Mouse (Mus musculus) hindbrain, embryonic 11.5 days (tissue): ENCODE measurements at regions not wholly inside any gene's neighbourhood (a gene's known extent, or its start where the extent isn't known, plus 50 kb on each side); places are given as distances from the start of the nearest gene placed in this dataset.

Experiments
- ATAC-seq: fragments of 200-750 bp; cut with Nextera tagmentation; 2 replicates; pipeline ENCODE4 v1.8.0; 2017; ENCODE audit warnings: mild to moderate bottlenecking, moderate TSS enrichment, moderate library complexity; ENCODE audit not compliant: low FRiP score
- DNase-seq: peaks from one replicate; pipeline ENCODE4 v3.0.0-alpha.2; 2015; ENCODE audit warnings: low spot score
- H3K27ac ChIP-seq: fragments of 300-500 bp; sonication (generic); 2 replicates; pipeline ENCODE4 v1.5.1; 2014; ENCODE audit warnings: mild to moderate bottlenecking, low read depth, low read length
- H3K27me3 ChIP-seq: fragments of 300-500 bp; sonication (generic); 2 replicates; pipeline ENCODE4 v1.6.1; 2014; ENCODE audit warnings: mild to moderate bottlenecking, low read length, moderate library complexity, mixed read lengths; ENCODE audit not compliant: control insufficient read depth, insufficient read depth
- H3K36me3 ChIP-seq: fragments of 300-500 bp; sonication (generic); 2 replicates; pipeline ENCODE4 v1.6.1; 2014; ENCODE audit warnings: mild to moderate bottlenecking, low read length, moderate library complexity, mixed read lengths; ENCODE audit not compliant: control insufficient read depth, insufficient read depth
- H3K4me1 ChIP-seq: fragments of 300-500 bp; sonication (generic); replicated peaks from 2 replicates; pipeline ENCODE4 v1.6.1; 2014; ENCODE audit warnings: low read length, mixed read lengths; ENCODE audit not compliant: control insufficient read depth, insufficient read depth
- H3K4me2 ChIP-seq: fragments of 300-500 bp; sonication (generic); replicated peaks from 2 replicates; pipeline ENCODE4 v1.6.1; 2014; ENCODE audit warnings: mild to moderate bottlenecking, low read depth, low read length
- H3K4me3 ChIP-seq: fragments of 300-500 bp; sonication (generic); 2 replicates; pipeline ENCODE4 v1.5.1; 2014; ENCODE audit warnings: low read depth, low read length
- H3K9ac ChIP-seq: fragments of 300-500 bp; sonication (generic); 2 replicates; pipeline ENCODE4 v1.6.1; 2014; ENCODE audit warnings: low read depth, low read length
- H3K9me3 ChIP-seq: fragments of 300-500 bp; sonication (generic); 2 replicates; pipeline ENCODE4 v1.6.1; 2016; ENCODE audit warnings: low read length; ENCODE audit not compliant: control insufficient read depth
- WGBS: fragments of 180-500 bp; shearing (Covaris S2); extraction: QIAGEN DNeasy Blood & Tissue Kit; methylation state at CpG from one replicate; pipeline ENCODE4 v1.1.7; 2014; 5-methylcytosine and 5-hydroxymethylcytosine counted together

DNA sequence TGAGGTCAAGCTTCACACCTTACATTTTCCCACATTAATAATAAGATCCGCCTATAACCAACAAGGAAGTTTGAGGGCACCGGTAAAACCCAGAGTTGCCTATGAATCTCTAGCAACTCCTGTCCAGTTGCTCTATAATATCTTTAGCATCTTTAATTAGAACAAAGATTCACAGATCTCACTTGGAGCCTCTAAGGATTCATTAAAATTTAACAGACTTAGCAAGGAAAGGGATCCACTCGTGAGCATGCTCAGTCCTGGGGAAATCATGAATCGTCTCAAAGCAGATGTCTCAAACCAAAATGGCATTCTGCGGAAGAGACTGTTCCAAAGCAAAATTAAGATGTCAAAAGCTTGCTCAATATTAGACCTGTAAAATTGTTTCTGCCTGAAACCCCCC, 57.8 kb upstream of the Nt5e start:
- WGBS, result 89% methylated on average over 5 of the region's 5 CpGs

DNA sequence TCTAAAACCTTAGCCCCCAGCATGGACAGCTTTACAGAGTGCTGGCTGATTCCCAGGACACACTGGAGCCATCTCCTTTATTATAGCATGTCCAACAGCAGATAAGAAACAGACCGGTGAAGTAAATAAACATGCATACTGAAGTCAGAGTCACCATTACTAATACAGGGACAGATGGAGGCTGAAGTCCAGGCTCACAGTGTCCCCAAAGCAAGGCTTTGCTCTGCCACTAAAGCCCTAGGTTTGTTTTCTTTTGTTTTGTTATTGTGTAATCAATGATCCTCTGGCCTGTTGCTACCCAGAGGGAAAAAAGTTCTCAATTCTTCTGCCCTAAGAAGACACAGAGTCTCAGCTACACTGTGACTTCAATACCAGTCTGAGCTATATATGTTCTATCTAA, 56.2 kb upstream of the Nt5e start:
- ATAC-seq (no peak), DNase-seq (no peak)
- Histone ChIP-seq H3K9me3 (no peaks in the 10 kb centered on the region), H3K4me1 (no peaks in the 10 kb centered on the region), H3K27ac (no peak overlapping the region), H3K4me3 (no peak overlapping the region), H3K9ac (no peak overlapping the region), H3K4me2 (no peak overlapping the region), H3K36me3 (no peaks in the 10 kb centered on the region), H3K27me3 (no peaks in the 10 kb centered on the region)
- 95% methylated on average over 1 of the region's 1 CpGs for WGBS

More for the DNA sequence above, 57.8 kb upstream of the Nt5e start:
- Histone ChIP-seq H3K27ac (no peak overlapping the region), H3K9me3 (no peaks in the 10 kb centered on the region), H3K4me1 (no peaks in the 10 kb centered on the region), H3K27me3 (no peaks in the 10 kb centered on the region), H3K36me3 (no peaks in the 10 kb centered on the region), H3K4me3 (no peak overlapping the region), H3K9ac (no peak overlapping the region), H3K4me2 (no peak overlapping the region)
- DNase-seq (no peak), ATAC-seq (no peak)

DNA sequence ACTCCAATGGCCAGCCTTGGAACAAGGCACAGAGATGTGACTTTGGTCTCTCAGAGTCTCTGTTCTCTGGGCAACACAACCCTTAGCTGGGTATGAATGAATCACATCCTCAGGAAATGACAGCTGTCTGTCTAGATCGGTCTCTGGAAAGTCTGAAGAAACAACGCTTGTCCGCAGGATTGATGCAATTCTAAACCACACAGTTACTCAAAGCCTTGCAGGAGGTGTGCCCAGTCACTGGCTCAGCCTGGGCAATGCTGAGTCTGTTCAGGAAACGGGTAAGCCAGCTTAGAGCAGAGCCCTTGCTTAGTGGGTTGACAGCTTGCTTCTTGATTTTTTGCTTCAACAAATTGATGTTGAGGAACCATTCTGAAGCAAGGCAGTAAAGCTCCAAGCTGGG, 53.7 kb upstream of the Nt5e start:
- no peaks in the 10 kb centered on the region for H3K36me3 ChIP-seq
- no peak overlapping the region for H3K9ac ChIP-seq
- no peaks in the 10 kb centered on the region for H3K27me3 ChIP-seq
- H3K9me3 ChIP-seq, result no peaks in the 10 kb centered on the region
- DNase-seq, result no peak
- no peak for ATAC-seq
- H3K4me1 ChIP-seq, result no peaks in the 10 kb centered on the region
- no peak overlapping the region for H3K4me3 ChIP-seq
- 92% methylated on average over 4 of the region's 4 CpGs for WGBS
- H3K27ac ChIP-seq, result no peak overlapping the region
- H3K4me2 ChIP-seq, result no peak overlapping the region

DNA sequence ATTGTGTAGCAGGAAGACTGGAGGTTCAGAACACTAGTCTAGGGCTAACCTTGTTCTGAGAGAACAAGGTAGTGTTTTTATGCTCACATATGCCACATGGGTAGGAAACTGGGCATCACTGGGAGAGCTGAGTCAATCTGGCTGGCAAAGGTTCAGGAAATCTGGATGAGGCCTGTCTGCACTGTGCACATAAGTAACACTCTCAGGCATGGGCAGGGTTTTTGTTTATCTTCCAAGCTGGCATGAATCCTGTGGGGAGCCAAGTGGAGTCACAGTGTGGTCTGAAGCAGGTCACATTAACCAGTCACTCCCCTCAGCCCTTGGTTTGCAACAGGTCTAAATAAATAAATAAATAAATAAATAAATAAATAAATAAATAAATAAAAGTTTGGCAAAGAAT, 53.0 kb upstream of the Nt5e start:
- Histone ChIP-seq H3K36me3 (no peaks in the 10 kb centered on the region), H3K4me1 (no peaks in the 10 kb centered on the region), H3K27me3 (no peaks in the 10 kb centered on the region), H3K4me2 (no peak overlapping the region), H3K4me3 (no peak overlapping the region), H3K27ac (no peak overlapping the region), H3K9ac (no peak overlapping the region), H3K9me3 (no peaks in the 10 kb centered on the region)
- DNase-seq (no peak), ATAC-seq (no peak)

DNA sequence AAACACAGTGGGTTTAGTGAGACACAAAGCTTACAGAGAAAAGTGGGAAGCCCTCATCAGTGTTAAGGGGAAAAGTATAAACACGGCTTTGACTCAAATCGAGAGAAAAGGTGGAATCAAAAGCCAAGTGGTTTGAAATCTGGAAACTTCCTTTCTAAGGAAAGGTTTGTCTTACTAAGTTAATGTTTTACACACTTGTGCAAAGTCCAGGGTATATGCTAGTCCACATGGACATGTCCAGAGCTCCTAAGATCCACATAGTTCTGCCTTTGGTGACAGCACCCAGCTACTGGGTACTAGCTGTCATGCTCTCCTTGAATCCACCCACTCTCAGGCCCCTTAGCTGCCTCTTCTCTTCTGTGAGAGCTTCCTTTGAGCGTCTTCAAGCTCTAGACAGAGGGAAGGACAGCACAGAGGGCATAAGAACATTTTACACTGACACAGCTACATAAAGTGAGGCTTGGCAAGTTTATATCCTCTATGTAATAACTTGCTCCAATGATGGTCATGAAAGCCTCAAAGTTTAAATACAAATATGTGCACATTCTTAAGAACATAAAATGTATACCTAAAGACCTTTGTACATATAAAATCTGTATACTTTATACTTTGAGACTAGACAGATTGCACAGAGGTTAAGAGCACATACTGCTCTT, 52.2 kb upstream of the Nt5e start:
- ATAC-seq (no peak), DNase-seq (no peak)
- no peaks in the 10 kb centered on the region for H3K27me3 ChIP-seq
- H3K4me1 ChIP-seq, result no peaks in the 10 kb centered on the region
- no peak overlapping the region for H3K4me2 ChIP-seq
- no peaks in the 10 kb centered on the region for H3K9me3 ChIP-seq
- WGBS, result 74% methylated on average over 3 of the region's 3 CpGs
- no peak overlapping the region for H3K4me3 ChIP-seq
- H3K36me3 ChIP-seq, result no peaks in the 10 kb centered on the region
- no peak overlapping the region for H3K27ac ChIP-seq
- H3K9ac ChIP-seq, result no peak overlapping the region

DNA sequence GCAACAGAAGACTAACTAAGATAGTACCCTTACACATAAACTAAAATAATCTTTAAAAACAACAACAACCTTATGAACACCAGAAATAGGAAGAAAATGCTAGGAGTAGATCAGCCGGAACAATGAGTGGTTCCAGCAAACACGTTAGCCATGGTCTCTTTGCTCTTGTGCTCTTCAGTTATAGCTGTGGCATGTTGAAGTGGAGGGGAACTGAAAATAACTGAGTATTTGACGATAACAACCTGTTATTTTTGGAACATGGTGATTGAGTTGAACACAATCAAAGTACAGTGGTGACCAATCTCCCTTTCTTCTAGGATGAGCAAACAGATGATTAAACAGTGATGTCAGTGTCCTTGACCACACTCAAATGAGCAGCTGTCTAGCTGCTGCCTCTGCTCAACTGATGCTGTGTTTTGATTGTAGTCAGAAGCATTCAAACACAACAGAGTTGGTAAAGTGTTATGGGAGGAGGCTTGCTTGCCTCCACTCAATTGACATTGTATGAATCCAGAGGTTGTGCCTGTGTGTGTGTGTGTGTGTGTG, 50.9 kb upstream of the Nt5e start:
- Histone ChIP-seq H3K9ac (no peak overlapping the region), H3K4me1 (no peaks in the 10 kb centered on the region), H3K9me3 (no peaks in the 10 kb centered on the region), H3K4me2 (no peak overlapping the region), H3K27ac (no peak overlapping the region), H3K27me3 (no peaks in the 10 kb centered on the region), H3K4me3 (no peak overlapping the region), H3K36me3 (no peaks in the 10 kb centered on the region)
- no peak for ATAC-seq
- no peak for DNase-seq
- WGBS, result 88% methylated on average over 3 of the region's 3 CpGs

DNA sequence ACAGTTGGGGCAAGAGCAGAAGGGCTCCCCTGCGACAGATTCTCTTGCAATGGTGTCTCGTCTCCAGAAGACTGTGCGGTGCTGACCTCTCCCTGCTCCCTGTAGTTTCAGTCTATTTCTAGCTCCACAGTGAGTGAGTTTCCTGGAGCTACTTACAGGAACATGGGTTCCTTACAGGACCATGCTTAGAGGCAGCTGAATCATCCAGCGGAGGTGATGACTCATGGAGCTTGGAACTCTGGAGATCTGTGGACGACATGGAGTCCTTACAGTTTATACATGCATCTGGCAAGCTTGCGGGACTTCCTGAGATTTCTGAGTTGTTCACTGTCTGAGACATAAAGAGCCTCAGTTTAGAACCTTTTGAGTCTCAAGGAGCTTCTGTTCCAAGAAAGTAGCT, 50.0 kb upstream of the Nt5e start:
- DNase-seq, result no peak
- Histone ChIP-seq H3K9ac (no peak overlapping the region), H3K4me1 (no peaks in the 10 kb centered on the region), H3K4me3 (no peak overlapping the region), H3K27ac (no peak overlapping the region), H3K36me3 (no peaks in the 10 kb centered on the region), H3K9me3 (no peaks in the 10 kb centered on the region), H3K4me2 (no peak overlapping the region), H3K27me3 (no peaks in the 10 kb centered on the region)
- 92% methylated on average over 6 of the region's 6 CpGs for WGBS
- no peak for ATAC-seq
